Mouse (Mus musculus): Measurements from ENCODE around the gene Arntl2. TPM values are rescaled to one million over a fixed set of nuclear protein-coding genes. Genes with fewer than 3 reads are reported as not detected.

Arntl2 gene
- polyA plus RNA-seq, 1 experiment = not detected

GRCm38 (mm10) chr6:146837316-146837715 is 41.5 kb downstream of the Arntl2 start:
- WGBS = 65% methylated on average over 7 of the region's 7 CpGs
- TF ChIP-seq POLR2A (IDR thresholded peaks at IDR 0.05; ENCODE audit: insufficient read depth, low read depth, low read length) (no peak), CTCF (IDR thresholded peaks at IDR 0.05; ENCODE audit: insufficient read depth, low read depth, low read length) (no peak)
- Histone ChIP-seq H3K4me3 (ENCODE audit: insufficient read depth, low read depth, low read length) (no peak overlapping the region), H3K4me1 (ENCODE audit: control insufficient read depth, insufficient read depth, low read length) (peaks cover 2% of the 10 kb centered on the region; the same call in 1 of the 2 replicates), H3K27ac (ENCODE audit: insufficient read depth, low read depth, low read length) (no peak overlapping the region)

DNA sequence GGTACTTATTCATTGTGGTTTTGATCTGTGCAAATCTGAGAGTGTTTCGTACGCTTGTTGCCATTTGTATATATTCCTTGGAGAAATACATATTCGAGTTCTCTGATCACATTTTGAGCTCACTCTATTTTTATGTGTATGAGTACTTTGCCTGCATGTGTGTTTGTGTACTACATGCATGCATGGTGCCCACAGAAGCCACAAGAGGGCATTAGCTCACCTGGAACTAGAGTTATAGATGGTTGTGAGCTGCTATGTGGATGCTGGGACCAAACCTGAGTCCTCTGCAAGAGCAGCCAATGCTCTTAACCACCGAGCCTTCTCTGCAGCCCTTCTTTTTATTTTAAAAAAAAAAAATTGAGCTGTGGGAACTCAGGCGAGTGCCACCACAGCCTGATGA is 42.5 kb downstream of the Arntl2 start:
- peaks cover 2% of the 10 kb centered on the region; the same call in 1 of the 2 replicates for H3K4me1 ChIP-seq (ENCODE audit: control insufficient read depth, insufficient read depth, low read length)
- WGBS = 92% methylated on average over 5 of the region's 5 CpGs
- H3K27ac ChIP-seq (ENCODE audit: insufficient read depth, low read depth, low read length) = no peak overlapping the region
- no peak overlapping the region for H3K4me3 ChIP-seq (ENCODE audit: insufficient read depth, low read depth, low read length)
- TF ChIP-seq POLR2A (IDR thresholded peaks at IDR 0.05; ENCODE audit: insufficient read depth, low read depth, low read length) (no peak), CTCF (IDR thresholded peaks at IDR 0.05; ENCODE audit: insufficient read depth, low read depth, low read length) (no peak)

GRCm38 (mm10) chr6:146838863-146839262 is 43.0 kb downstream of the Arntl2 start:
- TF ChIP-seq CTCF (IDR thresholded peaks at IDR 0.05; ENCODE audit: insufficient read depth, low read depth, low read length) (no peak), POLR2A (IDR thresholded peaks at IDR 0.05; ENCODE audit: insufficient read depth, low read depth, low read length) (no peak)
- peaks cover 2% of the 10 kb centered on the region; the same call in 1 of the 2 replicates for H3K4me1 ChIP-seq (ENCODE audit: control insufficient read depth, insufficient read depth, low read length)
- H3K4me3 ChIP-seq (ENCODE audit: insufficient read depth, low read depth, low read length) = no peak overlapping the region
- WGBS = 94% methylated on average over 4 of the region's 4 CpGs
- peak overlapping the region; percentile 59; the same call in 1 of the 2 replicates for H3K27ac ChIP-seq (ENCODE audit: insufficient read depth, low read depth, low read length)

GRCm38 (mm10) chr6:146844867-146845266 is 49.0 kb downstream of the Arntl2 start:
- 92% methylated on average over 6 of the region's 6 CpGs for WGBS

GRCm38 (mm10) chr6:146845347-146845746 is 49.5 kb downstream of the Arntl2 start:
- peaks cover 3% of the 10 kb centered on the region for H3K4me1 ChIP-seq (ENCODE audit: control insufficient read depth, insufficient read depth, low read length)
- 83% methylated on average over 5 of the region's 5 CpGs for WGBS
- H3K27ac ChIP-seq (ENCODE audit: insufficient read depth, low read depth, low read length) = no peak overlapping the region

More at GRCm38 (mm10) chr6:146844867-146845266, 49.0 kb downstream of the Arntl2 start:
- Histone ChIP-seq H3K4me3 (ENCODE audit: insufficient read depth, low read depth, low read length) (no peak overlapping the region), H3K27ac (ENCODE audit: insufficient read depth, low read depth, low read length) (no peak overlapping the region), H3K4me1 (ENCODE audit: control insufficient read depth, insufficient read depth, low read length) (peaks cover 5% of the 10 kb centered on the region)
- TF ChIP-seq POLR2A (IDR thresholded peaks at IDR 0.05; ENCODE audit: insufficient read depth, low read depth, low read length) = no peak
- TF ChIP-seq CTCF (IDR thresholded peaks at IDR 0.05; ENCODE audit: insufficient read depth, low read depth, low read length) = no peak

GRCm38 (mm10) chr6:146845961-146846750 is 50.3 kb downstream of the Arntl2 start:
- 76% methylated on average over 15 of the region's 15 CpGs for WGBS
- H3K4me3 ChIP-seq (ENCODE audit: insufficient read depth, low read depth, low read length) = no peak overlapping the region
- no peak for TF ChIP-seq CTCF (IDR thresholded peaks at IDR 0.05; ENCODE audit: insufficient read depth, low read depth, low read length)
- peaks cover 3% of the 10 kb centered on the region; the same call in 1 of the 2 replicates for H3K4me1 ChIP-seq (ENCODE audit: control insufficient read depth, insufficient read depth, low read length)
- no peak overlapping the region for H3K27ac ChIP-seq (ENCODE audit: insufficient read depth, low read depth, low read length)

More at GRCm38 (mm10) chr6:146845347-146845746, 49.5 kb downstream of the Arntl2 start:
- no peak overlapping the region for H3K4me3 ChIP-seq (ENCODE audit: insufficient read depth, low read depth, low read length)
- TF ChIP-seq POLR2A (IDR thresholded peaks at IDR 0.05; ENCODE audit: insufficient read depth, low read depth, low read length) = no peak
- no peak for TF ChIP-seq CTCF (IDR thresholded peaks at IDR 0.05; ENCODE audit: insufficient read depth, low read depth, low read length)

DNA sequence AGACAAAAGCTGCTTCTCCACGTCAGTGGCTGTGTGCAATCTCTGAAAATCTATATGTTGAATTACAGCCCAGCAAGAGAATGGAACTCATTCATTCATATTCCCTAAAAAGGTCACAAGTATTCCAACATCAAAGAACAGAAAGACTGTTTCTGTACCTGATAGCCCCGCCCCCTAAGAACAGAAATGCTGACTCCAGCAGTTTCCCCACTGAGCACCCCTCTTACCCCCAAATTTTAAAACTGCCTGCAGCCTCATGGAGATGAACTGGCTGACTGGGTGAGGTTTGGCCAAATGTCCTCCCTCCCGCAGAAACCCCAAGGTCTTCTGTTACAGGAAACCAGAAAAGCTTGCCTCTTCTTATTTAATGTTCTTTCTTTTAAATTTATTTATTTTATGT is 51.5 kb downstream of the Arntl2 start:
- 90% methylated on average over 3 of the region's 3 CpGs for WGBS
- H3K4me1 ChIP-seq (ENCODE audit: control insufficient read depth, insufficient read depth, low read length) = peaks cover 4% of the 10 kb centered on the region

DNA sequence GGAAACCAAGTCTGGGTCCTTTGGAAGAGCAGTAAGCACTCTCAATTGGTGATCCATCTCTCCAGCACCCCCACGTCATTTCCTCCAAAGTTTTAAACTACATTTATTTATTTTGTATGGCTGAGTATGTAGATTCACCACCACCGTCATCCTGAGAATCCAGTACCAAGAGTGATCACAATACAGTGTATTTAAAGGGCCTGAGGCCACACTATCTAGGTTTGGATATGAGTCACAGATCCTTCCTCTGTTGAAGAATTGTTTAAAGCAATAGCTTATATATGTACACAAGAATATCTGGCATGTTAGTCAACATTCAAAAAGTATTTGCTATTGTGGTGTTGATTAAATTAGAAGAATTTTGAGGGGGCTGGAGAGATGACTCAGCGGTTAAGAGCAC is 52.4 kb downstream of the Arntl2 start:
- no peak for TF ChIP-seq POLR2A (IDR thresholded peaks at IDR 0.05; ENCODE audit: insufficient read depth, low read depth, low read length)
- no peak for TF ChIP-seq CTCF (IDR thresholded peaks at IDR 0.05; ENCODE audit: insufficient read depth, low read depth, low read length)
- peaks cover 6% of the 10 kb centered on the region for H3K4me1 ChIP-seq (ENCODE audit: control insufficient read depth, insufficient read depth, low read length)
- H3K27ac ChIP-seq (ENCODE audit: insufficient read depth, low read depth, low read length) = no peak overlapping the region
- WGBS = 82% methylated on average over 3 of the region's 3 CpGs
- no peak overlapping the region for H3K4me3 ChIP-seq (ENCODE audit: insufficient read depth, low read depth, low read length)

More for the DNA sequence above, 51.5 kb downstream of the Arntl2 start:
- no peak overlapping the region for H3K4me3 ChIP-seq (ENCODE audit: insufficient read depth, low read depth, low read length)
- TF ChIP-seq POLR2A (IDR thresholded peaks at IDR 0.05; ENCODE audit: insufficient read depth, low read depth, low read length) (no peak), CTCF (IDR thresholded peaks at IDR 0.05; ENCODE audit: insufficient read depth, low read depth, low read length) (no peak)
- H3K27ac ChIP-seq (ENCODE audit: insufficient read depth, low read depth, low read length) = no peak overlapping the region

- Histone ChIP-seq H3K27ac (ENCODE audit: insufficient read depth, low read depth, low read length) (no peak within 1 kb of the TSS), H3K4me3 (ENCODE audit: insufficient read depth, low read depth, low read length) (no peak within 1 kb of the TSS), H3K4me1 (ENCODE audit: control insufficient read depth, insufficient read depth, low read length) (peaks cover 4% of the 10 kb centered on the region)
- TF ChIP-seq POLR2A (IDR thresholded peaks at IDR 0.05; ENCODE audit: insufficient read depth, low read depth, low read length) (no peak), CTCF (IDR thresholded peaks at IDR 0.05; ENCODE audit: insufficient read depth, low read depth, low read length) (no peak)
- WGBS = 93% methylated on average over 4 of the region's 4 CpGs
These were observed 54.2 kb downstream of the Arntl2 start, which contains the start of gene Smco2 for GRCm38 (mm10) chr6:146850050-146850449. Gene Smco2 (plus strand): TSS chr6:146850104.

Measured in olfactory bulb, adult 2 months (tissue).